Mouse (Mus musculus) ES-E14 (cell line): ENCODE measurements at regions not wholly inside any gene's neighbourhood (a gene's known extent, or its start where the extent isn't known, plus 50 kb on each side); places are given as distances from the start of the nearest gene placed in this dataset.

Experiments
- DNase-seq: peaks from one replicate; pipeline ENCODE4 v3.0.0-alpha.2; 2013; ENCODE audit warnings: low read depth, low spot score
- H3K27ac ChIP-seq: 2 replicates; pipeline ENCODE4 v1.5.1; 2012; ENCODE audit warnings: low read depth, mild to moderate bottlenecking, low read length, moderate library complexity, mixed read lengths; ENCODE audit not compliant: poor library complexity, insufficient read depth, severe bottlenecking
- H3K36me3 ChIP-seq: 2 replicates; pipeline ENCODE4 v1.6.1; 2012; ENCODE audit warnings: mild to moderate bottlenecking, low read length, moderate library complexity, mixed read lengths; ENCODE audit not compliant: control insufficient read depth, poor library complexity, insufficient read depth, severe bottlenecking
- H3K4me1 ChIP-seq, 2 experiments: fragments of 150-350 bp in 1 of 2; sonication (generic) in 1 of 2; 2 replicates each; pipeline ENCODE4 v1.6.1; 2012; ENCODE audit warnings: low read length in 2 of 2, mild to moderate bottlenecking in 1 of 2, mixed read lengths in 1 of 2; ENCODE audit not compliant: control insufficient read depth in 2 of 2, insufficient read depth in 2 of 2, poor library complexity in 1 of 2
- H3K4me3 ChIP-seq, 2 experiments: fragments of 150-350 bp in 1 of 2; sonication (generic) in 1 of 2; 2 replicates each; pipeline ENCODE4 v1.5.1; 2012; ENCODE audit warnings: low read length in 2 of 2, low read depth in 1 of 2, mild to moderate bottlenecking in 1 of 2, mixed read lengths in 1 of 2; ENCODE audit not compliant: insufficient read depth in 1 of 2, poor library complexity in 1 of 2, severe bottlenecking in 1 of 2
- H3K9ac ChIP-seq: 2 replicates; pipeline ENCODE4 v1.6.1; 2012; ENCODE audit warnings: low read depth, mild to moderate bottlenecking, low read length, mixed read lengths; ENCODE audit not compliant: poor library complexity, insufficient read depth, severe bottlenecking
- H3K9me3 ChIP-seq: fragments of 150-350 bp; sonication (generic); 2 replicates; pipeline ENCODE4 v1.6.1; 2012; ENCODE audit warnings: low read depth, mild to moderate bottlenecking, low read length; ENCODE audit not compliant: control insufficient read depth, insufficient read depth
- CHD2 ChIP-seq: IDR thresholded peaks from 2 replicates; pipeline ENCODE4 v1.6.1; 2014; ENCODE audit warnings: mild to moderate bottlenecking, low read depth, low read length, inconsistent platforms
- HCFC1 ChIP-seq: IDR thresholded peaks from 2 replicates; pipeline ENCODE4 v1.6.1; 2012; ENCODE audit warnings: low read length, inconsistent platforms, borderline replicate concordance; ENCODE audit not compliant: insufficient read depth
- MAFK ChIP-seq: IDR thresholded peaks from 2 replicates; pipeline ENCODE4 v1.6.1; 2014; ENCODE audit warnings: mild to moderate bottlenecking, low read depth, low read length, inconsistent platforms; ENCODE audit not compliant: insufficient read depth
- ZC3H11A ChIP-seq: IDR thresholded peaks from 2 replicates; pipeline ENCODE4 v1.6.1; 2012; ENCODE audit warnings: low read depth, mild to moderate bottlenecking, inconsistent platforms, low read length, borderline replicate concordance
- ZNF384 ChIP-seq: IDR thresholded peaks from 2 replicates; pipeline ENCODE4 v1.6.1; 2012; ENCODE audit warnings: low read depth, low read length, inconsistent platforms
- in situ Hi-C, 2 experiments: fragments of 600-800 bp; cut with MboI; formaldehyde crosslinking; loops; one replicate each; pipeline ENCODE4 v1.15.1; 2025; ENCODE audit warnings: low sequenced_read_pairs in 2 of 2, inconsistent platforms in 1 of 2; ENCODE audit not compliant: unreplicated experiment in 2 of 2

DNA sequence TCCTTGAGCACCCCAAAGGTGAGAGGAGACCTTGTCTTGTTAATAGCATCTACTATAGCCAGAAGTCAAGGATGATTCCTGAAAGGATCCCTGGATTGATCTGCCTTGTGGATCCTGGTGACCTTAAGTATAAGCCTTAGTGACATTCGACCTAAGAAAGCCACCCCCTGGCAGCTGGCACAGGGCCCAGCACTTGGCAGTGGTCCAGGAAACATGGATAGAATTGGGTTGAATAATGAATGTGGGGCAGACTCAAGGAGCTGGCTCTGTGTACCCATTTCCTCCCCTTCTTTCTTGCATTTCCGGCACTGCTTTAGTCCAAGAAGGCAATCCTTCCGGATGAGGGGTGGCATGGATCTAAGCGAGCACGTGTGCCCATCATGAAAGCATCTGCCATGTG is 149.0 kb downstream of the Irx5 start:
- Histone ChIP-seq H3K36me3 (no peaks in the 10 kb centered on the region), H3K9me3 (no peaks in the 10 kb centered on the region), H3K4me3 (no peak overlapping the region), H3K9ac (no peak overlapping the region), H3K4me1 (no peaks in the 10 kb centered on the region), H3K27ac (no peak overlapping the region)
- in situ Hi-C loops = no loop called here
- DNase-seq = no peak
- TF ChIP-seq HCFC1 (no peak), MAFK (no peak), ZNF384 (no peak), CHD2 (no peak), ZC3H11A (no peak)

GRCm38 (mm10) chr8:92506906-92507305 is 149.5 kb downstream of the Irx5 start:
- TF ChIP-seq HCFC1 = no peak
- no peak for TF ChIP-seq CHD2
- TF ChIP-seq ZC3H11A = no peak
- TF ChIP-seq ZNF384 = no peak
- H3K36me3 ChIP-seq = no peaks in the 10 kb centered on the region
- in situ Hi-C loops = no loop called here
- H3K4me3 ChIP-seq = no peak overlapping the region
- H3K9me3 ChIP-seq = no peaks in the 10 kb centered on the region
- no peak overlapping the region for H3K9ac ChIP-seq
- no peak for DNase-seq
- no peak overlapping the region for H3K27ac ChIP-seq
- H3K4me1 ChIP-seq = no peaks in the 10 kb centered on the region

DNA sequence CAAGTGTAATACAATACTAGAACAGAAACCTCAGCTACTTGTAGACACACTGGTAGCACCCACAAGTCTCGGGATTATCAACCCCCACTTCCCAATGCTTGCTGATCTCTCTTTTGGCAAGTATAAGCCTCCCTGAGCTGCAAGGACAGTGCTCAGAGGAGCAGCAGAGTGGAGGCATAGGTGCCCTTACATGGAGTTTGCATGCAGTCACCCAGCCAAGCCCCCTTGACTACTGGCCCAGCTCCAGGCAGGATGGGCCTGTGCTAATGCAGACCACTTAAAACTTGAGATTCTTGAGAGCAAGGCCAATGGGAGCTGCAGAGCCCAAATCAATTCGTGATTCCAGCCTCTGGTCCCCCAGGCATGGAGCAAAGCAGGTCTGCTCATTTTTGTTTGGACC is 158.0 kb downstream of the Irx5 start:
- no peak for DNase-seq
- Histone ChIP-seq H3K9ac (no peak overlapping the region), H3K9me3 (no peaks in the 10 kb centered on the region), H3K36me3 (no peaks in the 10 kb centered on the region), H3K4me1 (no peaks in the 10 kb centered on the region), H3K27ac (no peak overlapping the region), H3K4me3 (no peak overlapping the region)
- no peak for TF ChIP-seq ZNF384
- TF ChIP-seq HCFC1 = no peak
- no peak for TF ChIP-seq CHD2
- no peak for TF ChIP-seq ZC3H11A
- TF ChIP-seq MAFK = no peak
- in situ Hi-C loops = no loop called here

- in situ Hi-C loops = no loop called here
- H3K4me1 ChIP-seq = no peaks in the 10 kb centered on the region
- no peak overlapping the region for H3K27ac ChIP-seq
- H3K4me3 ChIP-seq = no peak overlapping the region
- H3K9ac ChIP-seq = no peak overlapping the region
- H3K36me3 ChIP-seq = no peaks in the 10 kb centered on the region
- TF ChIP-seq HCFC1 (no peak), ZNF384 (no peak), MAFK (no peak), CHD2 (no peak), ZC3H11A (no peak)
- H3K9me3 ChIP-seq = no peaks in the 10 kb centered on the region
- no peak for DNase-seq
Observed at GRCm38 (mm10) chr8:92518031-92518430, 156.1 kb upstream of the Irx6 start.

DNA sequence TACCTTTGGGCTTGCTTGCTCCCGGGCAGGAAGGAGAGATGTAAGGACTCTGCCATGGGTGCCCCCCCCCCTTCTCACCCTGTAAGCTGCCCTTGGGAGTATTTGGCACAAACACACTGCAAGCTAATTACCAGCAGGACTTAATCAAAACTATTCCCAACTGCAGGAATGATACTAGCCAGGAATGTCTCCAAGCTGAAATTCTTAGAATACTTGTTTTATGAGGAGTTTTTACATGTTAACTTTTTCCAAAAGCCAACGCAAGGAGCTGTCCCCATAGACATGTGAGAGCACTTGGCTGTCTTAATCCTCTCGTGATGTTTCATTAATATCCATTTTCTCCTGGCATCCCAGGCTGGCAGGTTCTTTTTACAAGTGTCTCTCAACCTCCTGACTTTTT is 155.6 kb upstream of the Irx6 start:
- H3K4me1 ChIP-seq = no peaks in the 10 kb centered on the region
- TF ChIP-seq ZC3H11A = no peak
- no peak for TF ChIP-seq ZNF384
- TF ChIP-seq HCFC1 = no peak
- no peak for TF ChIP-seq CHD2
- TF ChIP-seq MAFK = no peak
- in situ Hi-C loops = no loop called here
- DNase-seq = no peak
- H3K36me3 ChIP-seq = no peaks in the 10 kb centered on the region
- H3K9me3 ChIP-seq = no peaks in the 10 kb centered on the region
- no peak overlapping the region for H3K4me3 ChIP-seq
- no peak overlapping the region for H3K9ac ChIP-seq
- no peak overlapping the region for H3K27ac ChIP-seq
